Mouse (Mus musculus): ENCODE data around the gene Atg9a. TPM values are rescaled to one million over a fixed set of nuclear protein-coding genes. Genes with fewer than 3 reads are reported as not detected.

Gene Atg9a
- total RNA-seq, 2 experiments from 2014 or later, result 130 to 133 TPM

GRCm38 (mm10) chr1:75218227-75219001 lies 26.4 kb upstream of the Atg9a start:
- DNase-seq (ENCODE audit: low spot score in 2 of 2), result peak; percentile 60 to 82
- intact Hi-C loops (cut with DNase I), result loop anchor here (5.0 kb wide), 1 partner anchor 34 kb away; no protein-coding TSS in a partner anchor

GRCm38 (mm10) chr1:75217893-75218226 lies 25.9 kb upstream of the Atg9a start:
- no peak for DNase-seq (ENCODE audit: low spot score in 2 of 2)
- intact Hi-C loops (cut with DNase I), result loop anchor here (5.0 kb wide), 1 partner anchor 34 kb away; no protein-coding TSS in a partner anchor

GRCm38 (mm10) chr1:75216797-75217585 lies 25.0 kb upstream of the Atg9a start:
- intact Hi-C loops (cut with DNase I), result loop anchor here (5.0 kb wide), 1 partner anchor 35 kb away; no protein-coding TSS in a partner anchor
- DNase-seq (ENCODE audit: low spot score in 2 of 2), result no peak

GRCm38 (mm10) chr1:75215785-75216184 lies 23.8 kb upstream of the Atg9a start:
- intact Hi-C loops (cut with DNase I), result loop anchor here (5.0 kb wide), 1 partner anchor 37 kb away; no protein-coding TSS in a partner anchor
- DNase-seq (ENCODE audit: low spot score in 2 of 2), result no peak

GRCm38 (mm10) chr1:75214886-75215285 lies 22.9 kb upstream of the Atg9a start:
- intact Hi-C loops (cut with DNase I), result loop anchor here (5.0 kb wide), 1 partner anchor 37 kb away; no protein-coding TSS in a partner anchor

DNA sequence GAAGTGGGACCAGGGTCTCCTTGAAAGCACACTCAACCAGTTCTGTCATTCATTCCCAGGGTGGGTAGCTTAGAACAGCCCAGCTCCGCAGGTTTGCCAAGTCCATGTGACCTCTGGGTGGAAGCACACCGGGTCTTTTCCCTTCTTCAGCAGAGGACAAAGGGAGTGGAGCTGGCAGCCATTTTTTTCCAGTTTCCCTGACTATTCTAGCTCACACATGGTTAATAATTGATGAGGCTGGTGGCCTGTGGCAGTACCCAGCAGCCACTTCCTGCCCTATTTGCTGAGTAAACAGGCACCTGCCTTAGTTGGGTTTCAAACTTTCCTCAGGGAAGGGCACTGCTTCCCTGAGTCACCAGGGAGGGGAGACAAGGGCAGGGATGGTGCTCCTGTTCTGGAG lies 22.4 kb upstream of the Atg9a start:
- no peak for DNase-seq (ENCODE audit: low spot score in 2 of 2)
- intact Hi-C loops (cut with DNase I), result no loop called here

More at GRCm38 (mm10) chr1:75214886-75215285, 22.9 kb upstream of the Atg9a start:
- DNase-seq (ENCODE audit: low spot score in 2 of 2), result peak; percentile 61 to 79

DNA sequence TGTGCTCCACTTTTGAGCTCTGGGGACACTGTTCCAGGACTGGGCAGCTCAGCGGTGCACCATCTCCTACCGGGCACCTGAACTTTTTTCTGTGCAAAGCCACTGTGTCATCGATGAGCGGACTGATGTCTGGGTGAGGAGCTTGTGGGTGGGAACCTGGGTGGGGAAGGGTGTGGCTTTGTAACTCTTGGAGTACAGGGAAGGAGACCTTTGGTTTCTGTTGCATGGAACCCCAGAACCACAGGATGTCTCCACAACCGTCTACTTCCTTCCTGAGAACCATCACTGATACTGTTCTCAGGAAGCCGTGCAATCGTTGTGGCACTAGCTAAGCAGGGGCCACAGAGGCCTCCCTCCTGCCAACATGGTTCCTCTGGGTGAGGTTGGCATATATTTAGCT lies 21.1 kb upstream of the Atg9a start:
- intact Hi-C loops (cut with DNase I), result no loop called here
- no peak for DNase-seq (ENCODE audit: low spot score in 2 of 2)

- DNase-seq (ENCODE audit: low spot score in 2 of 2), result no peak
- intact Hi-C loops (cut with DNase I), result no loop called here
Observed at GRCm38 (mm10) chr1:75212542-75212941, 20.5 kb upstream of the Atg9a start.

GRCm38 (mm10) chr1:75211141-75211708 lies 19.2 kb upstream of the Atg9a start:
- intact Hi-C loops (cut with DNase I), result no loop called here
- DNase-seq (ENCODE audit: low spot score in 2 of 2), result no peak

GRCm38 (mm10) chr1:75210136-75211087 lies 18.4 kb upstream of the Atg9a start, which contains the start of the genes Glb1l and Stk16:
Gene Glb1l, minus strand, starts transcription at chr1:75210813.
Gene Stk16, plus strand, starts transcription at chr1:75210838.
- peak; percentile 96 to 97 for DNase-seq (ENCODE audit: low spot score in 2 of 2)
- intact Hi-C loops (cut with DNase I), result no loop called here

DNA sequence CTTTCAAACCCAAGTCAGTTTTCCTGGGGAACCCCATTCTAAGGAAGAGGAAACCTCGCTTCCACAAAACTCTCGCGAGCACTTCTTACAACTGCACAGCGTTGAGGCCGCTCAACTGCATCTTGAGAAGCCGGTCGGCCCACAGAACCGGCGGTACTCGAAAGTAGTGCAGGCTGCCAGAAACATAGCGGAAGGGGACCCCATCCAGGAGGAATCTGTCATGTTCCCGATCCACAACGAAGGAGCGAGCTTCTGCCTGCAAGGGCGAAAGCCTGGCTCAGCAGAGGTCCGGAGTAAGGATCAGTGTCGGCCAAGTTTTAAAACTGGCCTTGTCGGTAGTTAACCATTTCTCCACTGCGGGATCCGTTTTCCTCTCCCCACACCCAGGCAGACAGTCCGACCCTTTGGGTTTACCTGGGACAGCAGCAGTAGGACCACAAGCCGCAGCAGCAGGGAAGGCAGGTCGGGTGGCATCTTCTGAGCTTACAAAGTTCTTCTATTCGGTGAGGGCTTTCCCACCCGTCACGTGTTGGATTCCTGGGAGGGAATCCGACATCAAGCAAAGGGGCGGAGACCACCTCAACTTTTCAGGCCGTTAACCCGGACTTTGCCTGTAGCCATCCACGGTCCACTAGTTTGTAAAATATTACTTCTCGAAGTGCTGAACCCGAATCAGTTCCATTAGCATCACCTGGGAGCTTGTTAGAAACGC lies 17.1 kb upstream of the Atg9a start:
- intact Hi-C loops (cut with DNase I), result no loop called here
- no peak for DNase-seq (ENCODE audit: low spot score in 2 of 2)

- intact Hi-C loops (cut with DNase I), result no loop called here
Observed at GRCm38 (mm10) chr1:75201236-75201635, 9.2 kb upstream of the Atg9a start.

GRCm38 (mm10) chr1:75192452-75192851 lies 456 bp upstream of the Atg9a start:
- intact Hi-C loops (cut with DNase I), result no loop called here
- peak in 1 of 2 experiments; percentile 49 for DNase-seq (ENCODE audit: low spot score in 2 of 2)

More at GRCm38 (mm10) chr1:75201236-75201635, 9.2 kb upstream of the Atg9a start:
- no peak for DNase-seq (ENCODE audit: low spot score in 2 of 2)

GRCm38 (mm10) chr1:75191258-75191621 lies 756 bp downstream of the Atg9a start:
- DNase-seq (ENCODE audit: low spot score in 2 of 2), result no peak
- intact Hi-C loops (cut with DNase I), result no loop called here

- intact Hi-C loops (cut with DNase I), result no loop called here
- no peak for DNase-seq (ENCODE audit: low spot score in 2 of 2)
Observed at GRCm38 (mm10) chr1:75190577-75190976, 1.4 kb downstream of the Atg9a start.

DNA sequence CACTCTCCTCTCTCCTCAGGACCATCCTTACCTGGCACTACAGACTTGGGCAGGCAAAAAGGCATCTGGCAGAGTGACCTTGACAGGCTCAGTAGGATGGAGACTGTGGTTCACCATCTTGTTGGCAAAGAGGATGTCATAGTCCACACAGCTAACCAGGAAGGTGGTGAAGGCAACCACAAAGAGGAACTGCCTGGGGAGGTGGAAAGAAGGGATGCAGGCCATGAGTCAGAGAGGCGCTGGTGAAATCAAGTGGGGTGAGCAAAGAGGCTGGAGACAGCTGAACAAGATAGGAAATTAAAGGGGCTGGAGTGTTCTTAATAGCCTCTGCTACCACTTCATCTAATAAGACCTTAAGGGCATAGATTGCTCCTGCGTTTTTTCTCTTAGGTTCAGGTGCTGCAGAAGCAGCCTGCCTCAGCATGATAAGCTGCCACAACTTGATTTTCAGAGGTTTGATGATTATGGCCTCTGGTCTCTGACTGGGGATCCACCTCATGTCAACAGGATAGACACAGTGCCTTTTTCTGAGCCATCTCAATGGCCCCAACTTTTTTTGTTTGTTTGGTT lies 4.0 kb downstream of the Atg9a start:
- intact Hi-C loops (cut with DNase I), result no loop called here
- no peak for DNase-seq (ENCODE audit: low spot score in 2 of 2)

- intact Hi-C loops (cut with DNase I), result no loop called here
- no peak for DNase-seq (ENCODE audit: low spot score in 2 of 2)
Observed at GRCm38 (mm10) chr1:75187126-75187525, 4.9 kb downstream of the Atg9a start.

- DNase-seq (ENCODE audit: low spot score in 2 of 2), result no peak
- intact Hi-C loops (cut with DNase I), result no loop called here
Observed at GRCm38 (mm10) chr1:75185495-75185894, 6.5 kb downstream of the Atg9a start.
